Mouse (Mus musculus): ENCODE measurements around the gene Rabgap1. TPM values are rescaled to one million over a fixed set of nuclear protein-coding genes. Genes with fewer than 3 reads are reported as not detected.

Gene Rabgap1
- polyA plus RNA-seq (2015; fragmentation: Nextera tagmentation; extraction: Ambion mirVana) = 18.2 and 29.8 TPM in 2 replicates

GRCm38 (mm10) chr2:37442611-37443591 is at the start of gene Rabgap1, which contains the start of the genes Zbtb26 and Zbtb6:
Rabgap1 (plus strand) TSS chr2:37443279.
Zbtb26 (minus strand) TSS chr2:37443135.
Zbtb6 (minus strand) TSS chr2:37443171.

GRCm38 (mm10) chr2:37422306-37423304 is 20.5 kb upstream of the Rabgap1 start, which contains the start of gene Rc3h2:
Rc3h2 (minus strand) TSS chr2:37422903.

GRCm38 (mm10) chr2:37516030-37516710 is 73.1 kb downstream of the Rabgap1 start, which contains the start of gene Gpr21:
Gpr21 (plus strand) TSS chr2:37516332.

Other genes starting within 250 kb of the Rabgap1 start
- gene Olfr366, start 231.7 kb upstream of the Rabgap1 start, polyA plus RNA-seq (2015; fragmentation: Nextera tagmentation; extraction: Ambion mirVana) = not detected in 2 replicates
- gene Olfr368, start 116.8 kb upstream of the Rabgap1 start, polyA plus RNA-seq (2015; fragmentation: Nextera tagmentation; extraction: Ambion mirVana) = not detected in 2 replicates
- 35.9 and 45.2 TPM in 2 replicates for gene Pdcl, start 83.9 kb upstream of the Rabgap1 start, polyA plus RNA-seq (2015; fragmentation: Nextera tagmentation; extraction: Ambion mirVana)
- gene Rc3h2, start 20.4 kb upstream of the Rabgap1 start, polyA plus RNA-seq (2015; fragmentation: Nextera tagmentation; extraction: Ambion mirVana) = 7.6 and 9.7 TPM in 2 replicates
- 1.6 and 2.8 TPM in 2 replicates for gene Zbtb26, start 144 bp upstream of the Rabgap1 start, polyA plus RNA-seq (2015; fragmentation: Nextera tagmentation; extraction: Ambion mirVana)
- gene Zbtb6, start 108 bp upstream of the Rabgap1 start, polyA plus RNA-seq (2015; fragmentation: Nextera tagmentation; extraction: Ambion mirVana) = 4.3 and 5.2 TPM in 2 replicates
- 0.46 and 0.57 TPM in 2 replicates for gene Gpr21, start 73.1 kb downstream of the Rabgap1 start, polyA plus RNA-seq (2015; fragmentation: Nextera tagmentation; extraction: Ambion mirVana)

All from adrenal gland, postnatal 0 days (tissue).